Mouse (Mus musculus) spleen, adult 2 months (tissue): ENCODE results near the gene Hbq1a.

Source experiments
- CTCF ChIP-seq: fragments of 200-500 bp; IDR thresholded peaks from 2 replicates; pipeline ENCODE4 v1.5.1; 2011; ENCODE audit warnings: mild to moderate bottlenecking, inconsistent platforms; ENCODE audit not compliant: insufficient read depth, insufficient read length, insufficient replicate concordance; ENCODE audit errors: extremely low read depth
- POLR2A ChIP-seq: fragments of 200-500 bp; IDR thresholded peaks from 2 replicates; pipeline ENCODE4 v1.6.1; 2011; ENCODE audit warnings: low read depth, low read length, inconsistent platforms

DNA sequence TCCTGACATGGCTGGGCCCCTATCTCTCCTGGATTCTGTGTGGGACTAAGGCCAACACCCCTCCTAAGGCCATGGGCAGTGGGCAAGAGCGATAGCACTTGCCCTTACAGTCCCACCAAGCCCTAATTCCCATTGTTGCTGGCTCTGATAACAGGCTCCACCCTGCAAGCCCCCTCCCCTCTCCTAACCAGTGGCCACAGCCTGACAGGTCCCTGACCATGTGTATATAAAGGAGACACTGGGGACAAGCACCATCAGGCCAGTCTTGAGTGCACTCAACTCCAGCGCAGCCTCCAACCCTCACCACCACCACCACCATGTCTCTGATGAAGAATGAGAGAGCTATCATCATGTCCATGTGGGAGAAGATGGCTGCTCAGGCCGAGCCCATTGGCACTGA, 23.5 kb upstream of the Hbq1a start, which contains the start of gene Hba-x:
- TF ChIP-seq CTCF: no peak
- TF ChIP-seq POLR2A: no peak
